Mouse (Mus musculus) forebrain, embryonic 10.5 days (tissue): ENCODE measurements around the gene Mgat4b. TPM values are rescaled to one million over a fixed set of nuclear protein-coding genes. Genes with fewer than 3 reads are reported as not detected.
"Not testable (repeated sequence)": the region's sequence is repeated elsewhere in the genome, so short reads cannot be mapped to it uniquely, and the experiment has no call there.

Experiments used
- DNase-seq: peaks from one replicate; pipeline ENCODE4 v3.0.0-alpha.2; 2017; ENCODE audit warnings: low spot score; ENCODE audit errors: extremely low spot score
- H3K27ac ChIP-seq: fragments of 300-500 bp; sonication (generic); 2 replicates; pipeline ENCODE4 v1.5.1; 2016; ENCODE audit warnings: mild to moderate bottlenecking
- H3K27me3 ChIP-seq: fragments of 300-500 bp; sonication (generic); 2 replicates; pipeline ENCODE4 v1.6.1; 2016; ENCODE audit warnings: mild to moderate bottlenecking; ENCODE audit not compliant: poor library complexity, severe bottlenecking
- H3K36me3 ChIP-seq: fragments of 300-500 bp; sonication (generic); replicated peaks from 2 replicates; pipeline ENCODE4 v1.6.1; 2016; ENCODE audit warnings: mild to moderate bottlenecking, moderate library complexity
- H3K4me1 ChIP-seq: fragments of 300-500 bp; sonication (generic); 2 replicates; pipeline ENCODE4 v1.6.1; 2016
- H3K4me3 ChIP-seq: fragments of 300-500 bp; sonication (generic); 2 replicates; pipeline ENCODE4 v1.5.1; 2016; ENCODE audit warnings: mild to moderate bottlenecking, moderate library complexity
- H3K9me3 ChIP-seq: fragments of 300-500 bp; sonication (generic); 2 replicates; pipeline ENCODE4 v1.6.1; 2016; ENCODE audit warnings: mild to moderate bottlenecking, moderate library complexity
- WGBS: fragments of 180-500 bp; shearing (Covaris S2); methylation state at CpG from one replicate; pipeline ENCODE4 v1.1.7; 2016; 5-methylcytosine and 5-hydroxymethylcytosine counted together
- polyA plus RNA-seq: library from polyadenylated mRNA; unstranded; fragments of >200 nt; fragmentation: Nextera tagmentation; extraction: Ambion mirVana; gene quantifications from 2 replicates; pipeline ENCODE4 v1.2.1, GENCODE M21; 2016

The Mgat4b gene
- polyA plus RNA-seq, result 10.8 and 13.2 TPM in 2 replicates

DNA sequence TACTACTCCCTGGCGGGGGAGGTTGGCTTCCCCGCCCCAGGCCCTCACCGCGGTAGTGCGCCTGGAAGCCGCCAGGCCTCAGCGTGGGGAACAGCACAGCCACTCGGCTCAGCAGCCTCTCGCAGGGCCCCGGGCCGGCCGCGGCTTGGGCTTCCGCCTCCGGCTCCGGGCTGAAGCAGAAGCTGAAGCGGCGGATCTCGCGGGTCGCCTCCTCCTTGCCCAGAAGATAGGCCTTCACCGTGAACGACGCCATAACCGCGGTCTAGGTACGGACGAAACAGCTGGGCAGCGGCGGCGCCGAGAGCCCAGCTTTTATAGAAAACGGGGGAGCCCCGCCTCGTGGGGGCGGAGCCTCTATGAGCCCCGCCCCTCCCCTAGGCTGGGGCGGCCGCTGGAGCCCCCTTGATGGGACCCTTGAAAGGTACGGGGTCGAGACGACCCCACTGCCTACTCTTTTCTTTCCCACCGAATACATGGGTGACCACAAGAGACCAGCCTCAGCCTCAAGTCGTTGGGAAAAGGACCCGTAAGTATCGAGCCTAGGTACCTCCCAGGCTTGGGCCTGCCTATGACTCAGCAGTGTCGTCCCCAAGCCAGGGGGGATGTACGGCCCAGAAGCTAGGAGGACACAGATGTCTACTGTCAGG is at the start of gene Mgat4b, which contains the start of gene Sqstm1:
Gene Mgat4b, plus strand, starts transcription at position 386 of the 647 bp plus-strand sequence.
Gene Sqstm1, minus strand, starts transcription at position 323 of the 647 bp plus-strand sequence.
- peaks cover 32% of the 10 kb centered on the region for H3K4me1 ChIP-seq
- H3K27me3 ChIP-seq, result no peaks in the 10 kb centered on the region
- no peaks in the 10 kb centered on the region for H3K9me3 ChIP-seq
- WGBS, result under 1% methylated on average over 48 of the region's 48 CpGs
- peaks cover 30% of the 10 kb centered on the region for H3K36me3 ChIP-seq
- peak; percentile 81 for DNase-seq
- H3K27ac ChIP-seq, result peak within 1 kb of the TSS; percentile 95
- H3K4me3 ChIP-seq, result peak within 1 kb of the TSS; percentile 97

DNA sequence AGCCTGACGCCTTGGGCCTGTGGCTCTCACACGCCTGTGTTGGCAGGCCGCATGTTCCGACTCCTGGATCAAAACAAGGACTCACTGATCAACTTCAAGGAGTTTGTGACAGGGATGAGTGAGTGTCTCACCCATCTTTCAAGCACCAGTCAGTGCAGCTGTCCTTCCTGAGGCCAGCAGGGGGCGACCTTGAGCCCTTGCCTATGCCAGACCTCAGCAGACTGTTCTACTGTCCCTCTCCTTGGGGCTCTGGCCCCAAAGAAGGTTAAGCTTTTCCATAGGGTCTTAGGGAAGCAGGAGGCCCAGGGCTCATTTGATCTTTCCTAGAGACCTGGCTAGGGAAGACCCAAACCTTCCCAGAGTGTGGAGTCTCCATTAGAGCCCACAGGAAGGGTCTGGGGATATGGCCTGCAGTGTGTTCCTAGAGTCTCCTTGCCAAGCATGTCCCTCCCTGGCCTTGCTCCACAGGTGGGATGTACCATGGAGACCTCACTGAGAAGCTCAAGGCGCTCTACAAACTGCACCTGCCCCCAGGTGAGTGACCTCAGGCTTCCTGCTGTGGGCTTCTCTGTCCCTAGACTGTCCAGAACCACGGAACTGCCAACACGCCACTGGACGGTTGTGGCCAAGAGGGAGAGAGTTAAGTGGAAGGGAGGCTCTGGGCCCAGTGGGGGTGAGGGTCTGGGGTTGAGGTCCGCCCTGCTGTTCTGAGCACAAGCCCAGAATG is 48.9 kb upstream of the Mgat4b start:
- H3K27ac ChIP-seq, result no peak overlapping the region
- DNase-seq, result peak; percentile 69
- no peaks in the 10 kb centered on the region for H3K9me3 ChIP-seq
- no peaks in the 10 kb centered on the region for H3K27me3 ChIP-seq
- peaks cover 92% of the 10 kb centered on the region for H3K36me3 ChIP-seq
- no peak overlapping the region for H3K4me3 ChIP-seq
- H3K4me1 ChIP-seq, result no peaks in the 10 kb centered on the region
- WGBS, result 66% methylated on average over 10 of the region's 10 CpGs

DNA sequence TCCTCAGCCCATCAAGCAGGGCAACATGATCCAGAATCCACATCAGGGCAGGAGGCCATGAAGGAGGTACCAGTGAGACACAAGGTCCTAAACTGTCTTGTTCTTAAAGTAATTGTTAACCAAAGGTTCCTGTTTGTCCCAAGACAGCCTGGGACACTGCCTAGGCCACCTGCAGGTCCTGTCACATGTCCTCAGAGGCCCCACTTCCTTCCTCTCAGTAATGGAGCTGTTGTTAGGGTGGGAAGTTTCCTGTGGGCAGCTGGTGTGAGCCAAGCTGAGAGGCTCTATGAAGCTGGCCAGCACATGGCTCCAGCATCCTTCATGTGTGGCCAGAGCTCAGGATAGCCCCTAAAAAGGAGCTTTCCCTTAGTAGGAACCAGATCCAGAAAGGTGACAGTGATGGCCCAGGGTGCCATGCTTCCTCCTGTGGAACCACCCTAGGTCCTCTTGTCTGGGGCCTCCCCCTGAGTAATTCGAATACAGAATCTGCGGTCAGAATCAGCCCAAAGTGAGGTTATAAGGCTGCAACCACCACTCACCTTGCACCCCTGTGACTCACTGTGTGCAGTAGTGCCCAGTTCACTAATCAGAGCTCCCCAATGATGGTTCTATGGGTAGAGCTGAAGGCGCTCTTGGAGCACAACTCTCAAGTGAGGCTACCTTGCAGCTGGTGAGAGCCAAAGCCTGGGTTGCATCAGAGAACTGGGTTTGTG is 48.2 kb upstream of the Mgat4b start:
- DNase-seq, result no peak
- Histone ChIP-seq H3K4me3 (no peak overlapping the region), H3K27me3 (no peaks in the 10 kb centered on the region), H3K36me3 (peaks cover 88% of the 10 kb centered on the region), H3K27ac (no peak overlapping the region), H3K9me3 (no peaks in the 10 kb centered on the region), H3K4me1 (no peaks in the 10 kb centered on the region)
- 92% methylated on average over 3 of the region's 3 CpGs for WGBS

DNA sequence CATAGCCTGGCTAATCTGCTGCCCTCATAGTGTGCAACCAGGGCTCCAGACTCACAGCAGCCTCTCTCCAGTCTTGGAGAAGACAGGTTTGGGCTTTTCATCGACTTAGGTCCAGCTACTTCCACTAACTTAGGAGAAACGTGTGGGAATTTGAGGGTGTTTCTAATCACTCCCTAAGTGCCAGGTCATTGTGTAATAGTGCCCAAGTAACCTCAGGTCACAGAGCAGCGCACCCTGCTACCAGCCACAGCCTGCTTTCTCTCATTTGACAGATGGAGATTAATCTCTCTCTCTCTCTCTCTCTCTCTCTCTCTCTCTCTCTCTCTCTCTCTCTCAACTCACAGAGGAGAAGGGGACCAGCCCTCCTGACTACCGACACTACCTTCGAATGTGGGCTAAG is 42.3 kb upstream of the Mgat4b start:
- WGBS, result 92% methylated on average over 5 of the region's 5 CpGs
- no peaks in the 10 kb centered on the region for H3K4me1 ChIP-seq
- no peaks in the 10 kb centered on the region for H3K27me3 ChIP-seq
- H3K9me3 ChIP-seq, result no peaks in the 10 kb centered on the region
- peaks cover 68% of the 10 kb centered on the region for H3K36me3 ChIP-seq
- no peak for DNase-seq
- no peak overlapping the region for H3K27ac ChIP-seq
- no peak overlapping the region for H3K4me3 ChIP-seq

DNA sequence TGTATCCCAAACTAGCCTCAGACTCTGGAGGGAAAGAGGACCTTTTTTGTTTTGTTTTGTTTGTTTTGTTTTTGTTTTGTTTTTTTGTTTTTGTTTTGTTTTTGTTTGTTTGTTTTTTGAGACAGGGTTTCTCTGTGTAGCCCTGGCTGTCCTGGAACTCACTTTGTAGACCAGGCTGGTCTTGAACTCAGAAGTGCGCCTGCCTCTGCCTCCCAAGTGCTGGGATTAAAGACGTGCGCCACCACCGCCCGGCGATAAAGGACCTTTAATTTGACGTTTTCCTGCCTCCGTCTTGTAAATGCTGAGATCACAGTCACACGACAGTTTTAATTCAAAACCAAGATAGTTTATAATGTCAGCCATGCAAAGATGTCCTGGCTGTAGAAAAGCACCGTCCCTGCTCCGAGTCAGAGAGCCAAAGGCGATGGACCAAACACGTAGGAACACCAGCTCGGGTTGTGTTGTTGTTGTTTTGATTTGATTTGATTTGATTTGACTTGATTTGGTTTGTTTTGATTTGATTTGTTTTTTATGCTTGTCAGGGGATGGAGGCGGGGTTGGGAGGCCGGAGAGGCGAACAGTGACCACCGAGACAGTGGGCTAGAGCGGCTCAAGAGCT is 36.5 kb upstream of the Mgat4b start, which contains the start of gene Mrnip:
Gene Mrnip, plus strand, starts transcription at position 334 of the 619 bp plus-strand sequence.
- Histone ChIP-seq H3K36me3 (peaks cover 43% of the 10 kb centered on the region), H3K4me3 (peak within 1 kb of the TSS; percentile 73), H3K27ac (peak within 1 kb of the TSS; percentile 89)
- WGBS, result 7% methylated on average over 19 of the region's 19 CpGs
- not testable (repeated sequence) for H3K4me1 ChIP-seq, H3K27me3 ChIP-seq, H3K9me3 ChIP-seq, DNase-seq

DNA sequence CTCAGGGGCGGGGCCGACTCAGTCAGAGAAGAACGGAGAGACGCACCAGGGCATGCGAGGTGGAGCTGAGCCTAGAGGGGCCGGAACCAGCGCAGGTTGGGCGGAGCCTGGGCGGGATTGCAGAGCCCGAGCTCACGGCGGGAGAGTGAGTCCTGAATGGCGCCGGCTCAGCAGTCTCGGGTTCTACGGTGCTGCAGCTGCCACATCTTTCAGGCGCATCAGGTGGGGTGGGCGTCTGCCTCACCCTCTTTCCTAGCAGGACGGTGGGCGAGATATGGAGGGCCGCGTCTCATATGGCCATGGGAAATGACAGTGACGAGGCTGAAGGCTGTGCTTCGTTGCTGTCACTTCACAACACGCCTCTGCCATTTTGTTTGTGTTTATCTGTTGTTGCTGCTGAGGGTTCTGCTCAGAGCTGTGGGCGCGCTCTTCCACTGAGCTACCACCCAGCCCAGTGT is 35.9 kb upstream of the Mgat4b start:
- DNase-seq, result peak; percentile 96
- H3K27ac ChIP-seq, result peak overlapping the region; percentile 89
- H3K9me3 ChIP-seq, result no peaks in the 10 kb centered on the region
- peaks cover 38% of the 10 kb centered on the region for H3K36me3 ChIP-seq
- peaks cover 7% of the 10 kb centered on the region for H3K4me1 ChIP-seq
- under 1% methylated on average over 27 of the region's 27 CpGs for WGBS
- H3K4me3 ChIP-seq, result peak overlapping the region; percentile 73
- H3K27me3 ChIP-seq, result no peaks in the 10 kb centered on the region

DNA sequence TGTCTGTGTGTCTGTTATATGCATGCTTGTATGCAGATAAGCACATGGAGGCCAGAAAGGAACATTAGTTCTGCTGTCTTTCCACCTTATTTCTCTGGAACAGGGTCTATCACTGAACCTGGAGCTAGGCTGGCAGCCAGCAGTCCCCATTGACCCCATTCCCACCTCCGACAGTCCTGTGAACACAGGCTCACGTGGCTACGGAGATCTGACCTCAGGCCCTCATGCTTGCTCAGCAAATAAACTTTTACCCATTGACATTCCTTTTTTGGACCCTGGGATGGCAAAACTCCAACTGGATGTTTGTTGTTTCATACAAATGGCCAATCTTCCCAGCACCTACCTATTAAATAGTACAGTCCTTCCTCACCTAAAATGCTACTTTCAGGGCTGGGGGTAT is 34.3 kb upstream of the Mgat4b start:
- Histone ChIP-seq H3K27ac (no peak overlapping the region), H3K9me3 (no peaks in the 10 kb centered on the region), H3K4me3 (no peak overlapping the region), H3K27me3 (no peaks in the 10 kb centered on the region), H3K4me1 (peaks cover 7% of the 10 kb centered on the region), H3K36me3 (peaks cover 24% of the 10 kb centered on the region)
- WGBS, result 87% methylated on average over 3 of the region's 3 CpGs
- DNase-seq, result no peak

DNA sequence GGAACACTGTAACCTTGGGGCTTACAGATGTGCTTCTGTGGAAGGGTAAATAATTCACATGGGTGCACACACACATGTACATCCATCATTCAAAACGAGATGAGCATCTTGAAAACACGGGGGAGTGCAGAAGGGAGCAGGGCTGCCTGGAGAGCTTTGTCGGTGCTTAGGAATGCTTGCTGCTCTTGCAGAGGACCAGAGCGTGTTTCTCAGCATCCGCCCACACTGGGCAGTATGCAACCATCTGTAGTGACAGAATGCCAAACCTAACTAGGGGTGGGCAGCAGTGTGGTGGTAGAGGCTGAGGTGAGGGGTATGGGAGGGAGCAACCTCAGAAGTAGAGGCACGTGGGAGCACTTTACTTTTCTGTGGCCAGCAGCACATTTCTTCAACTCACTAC is 33.6 kb upstream of the Mgat4b start:
- Histone ChIP-seq H3K9me3 (no peaks in the 10 kb centered on the region), H3K4me3 (no peak overlapping the region), H3K4me1 (peaks cover 7% of the 10 kb centered on the region), H3K27me3 (no peaks in the 10 kb centered on the region), H3K36me3 (peaks cover 17% of the 10 kb centered on the region), H3K27ac (no peak overlapping the region)
- DNase-seq, result no peak
- 82% methylated on average over 6 of the region's 6 CpGs for WGBS

DNA sequence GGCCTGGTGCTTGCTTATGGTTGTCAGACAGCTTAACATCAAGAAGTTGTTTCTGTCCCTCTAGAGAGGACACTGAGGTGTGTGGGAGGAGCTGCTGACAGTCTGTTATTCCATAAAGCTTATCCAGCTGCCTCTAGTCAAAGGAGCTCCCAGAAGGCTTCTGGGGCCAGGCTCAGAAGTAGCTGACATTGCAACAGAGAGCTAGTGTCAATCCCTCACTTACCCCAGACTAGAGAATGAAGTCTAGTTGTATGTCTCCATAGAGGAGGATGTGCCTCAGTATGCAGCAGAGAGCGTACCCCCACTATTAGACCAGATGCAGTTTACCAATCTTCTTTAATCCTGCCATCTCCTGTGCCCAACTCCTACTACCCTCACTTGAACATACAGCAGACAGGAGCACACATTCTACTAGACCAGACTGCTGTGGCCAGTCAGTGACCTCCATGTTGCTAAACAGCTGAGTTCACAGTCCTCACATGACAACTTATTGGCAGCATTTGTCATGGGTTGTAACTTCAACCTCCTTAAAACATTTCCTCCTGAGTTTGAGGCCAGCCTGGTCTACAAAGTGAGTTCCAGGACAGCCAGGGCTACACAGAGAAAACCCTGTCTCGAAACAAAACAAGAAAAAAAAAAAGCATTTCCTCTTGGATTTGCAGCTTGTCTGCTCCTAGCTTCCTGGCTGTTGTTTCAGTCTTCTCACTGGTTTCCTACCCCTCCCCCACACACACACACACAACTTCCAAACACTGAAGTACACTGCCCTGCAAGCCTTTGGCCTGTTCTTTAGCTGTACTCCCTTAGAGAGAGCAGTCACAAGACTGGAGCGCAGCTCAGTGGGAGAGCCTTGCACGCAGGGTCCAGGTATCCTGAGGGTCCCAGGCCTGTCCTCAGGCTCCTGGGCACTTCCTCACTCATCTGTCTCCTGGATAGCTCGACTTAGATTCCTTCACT is 31.9 kb upstream of the Mgat4b start:
- no peaks in the 10 kb centered on the region for H3K9me3 ChIP-seq
- H3K4me3 ChIP-seq, result no peak overlapping the region
- peaks cover 30% of the 10 kb centered on the region for H3K36me3 ChIP-seq
- H3K27me3 ChIP-seq, result no peaks in the 10 kb centered on the region
- H3K27ac ChIP-seq, result no peak overlapping the region
- peaks cover 7% of the 10 kb centered on the region for H3K4me1 ChIP-seq
- 81% methylated on average over 5 of the region's 5 CpGs for WGBS
- DNase-seq, result no peak

DNA sequence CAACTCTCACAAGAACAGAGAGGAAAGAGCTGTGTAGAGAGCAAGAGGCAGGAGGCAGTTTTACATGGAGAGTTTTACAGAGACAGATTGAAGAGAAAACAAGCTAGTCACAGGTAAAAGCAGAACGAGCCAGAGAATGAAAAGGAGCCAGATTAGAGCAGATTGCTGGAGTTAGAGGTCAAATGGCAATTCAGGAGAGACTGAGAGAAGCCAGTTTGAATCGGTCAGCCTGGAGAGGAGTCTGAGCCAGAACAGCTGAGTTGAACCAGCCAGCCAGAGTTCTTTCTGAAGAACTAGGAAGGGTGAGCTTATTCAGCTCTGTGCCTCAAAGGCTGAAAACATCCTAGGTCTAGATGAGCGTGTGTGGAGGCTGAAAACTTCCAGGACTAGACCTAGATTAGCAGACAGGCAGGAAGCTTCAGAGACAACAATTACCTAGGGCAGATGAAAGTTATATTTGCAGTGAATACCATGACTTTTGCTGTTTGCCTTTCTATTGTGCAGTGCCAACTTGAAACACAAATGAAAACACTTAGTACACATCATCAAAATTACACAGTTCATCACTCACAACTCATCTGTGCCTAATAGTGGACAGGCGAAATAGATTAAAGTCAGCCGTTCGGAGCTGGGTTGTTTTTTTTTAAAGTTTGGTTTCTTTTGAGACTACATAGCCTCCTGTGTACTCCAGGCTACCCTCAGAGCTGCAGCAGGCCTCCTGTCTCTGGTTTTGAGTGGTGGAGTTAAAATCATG is 30.0 kb upstream of the Mgat4b start:
- no peaks in the 10 kb centered on the region for H3K9me3 ChIP-seq
- no peak for DNase-seq
- H3K4me3 ChIP-seq, result no peak overlapping the region
- peaks cover 31% of the 10 kb centered on the region for H3K36me3 ChIP-seq
- WGBS, result 82% methylated on average over 6 of the region's 6 CpGs
- no peaks in the 10 kb centered on the region for H3K27me3 ChIP-seq
- H3K27ac ChIP-seq, result no peak overlapping the region
- peaks cover under 1% of the 10 kb centered on the region for H3K4me1 ChIP-seq

DNA sequence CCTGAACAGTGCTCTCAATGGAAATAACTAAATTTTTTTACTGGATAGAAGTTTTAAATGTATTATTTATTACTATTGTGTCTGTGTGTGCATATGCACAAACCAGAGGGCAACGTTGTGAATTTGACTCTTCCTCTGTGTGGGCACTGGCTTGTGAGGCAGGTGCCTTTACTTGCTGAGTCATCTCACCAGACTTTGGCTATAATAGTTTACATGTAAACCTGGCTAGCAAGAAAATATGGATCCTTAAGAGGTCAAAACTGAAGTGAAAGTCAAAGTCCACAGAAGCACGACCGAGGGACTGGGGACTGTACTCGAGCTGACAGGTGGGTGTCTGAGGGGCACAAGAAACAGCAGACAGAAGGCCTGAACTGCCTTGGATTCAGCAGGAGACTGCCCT is 28.0 kb upstream of the Mgat4b start:
- no peak overlapping the region for H3K4me3 ChIP-seq
- H3K9me3 ChIP-seq, result no peaks in the 10 kb centered on the region
- H3K27me3 ChIP-seq, result no peaks in the 10 kb centered on the region
- WGBS, result 90% methylated on average over 4 of the region's 4 CpGs
- H3K4me1 ChIP-seq, result no peaks in the 10 kb centered on the region
- DNase-seq, result no peak
- peaks cover 28% of the 10 kb centered on the region for H3K36me3 ChIP-seq
- H3K27ac ChIP-seq, result no peak overlapping the region
